Mouse (Mus musculus) heart, embryonic 16.5 days (tissue): ENCODE measurements around the gene Inhbb. TPM values are rescaled to one million over a fixed set of nuclear protein-coding genes. Genes with fewer than 3 reads are reported as not detected.

ENCODE experiments used
- ATAC-seq: fragments of 200-750 bp; cut with Nextera tagmentation; replicated peaks from 2 replicates; pipeline ENCODE4 v1.8.0; 2017; ENCODE audit warnings: moderate number of reproducible peaks; ENCODE audit not compliant: insufficient read depth, low FRiP score; ENCODE audit errors: extremely low read depth
- H3K27ac ChIP-seq: fragments of 300-500 bp; sonication (generic); 2 replicates; pipeline ENCODE4 v1.5.1; 2014; ENCODE audit warnings: mild to moderate bottlenecking, low read length, control low read depth, moderate library complexity
- H3K27me3 ChIP-seq: fragments of 300-500 bp; sonication (generic); 2 replicates; pipeline ENCODE4 v1.6.1; 2014; ENCODE audit warnings: low read length, mixed read lengths; ENCODE audit not compliant: control insufficient read depth, insufficient read depth
- H3K36me3 ChIP-seq: fragments of 300-500 bp; sonication (generic); 2 replicates; pipeline ENCODE4 v1.6.1; 2014; ENCODE audit not compliant: control insufficient read depth, insufficient read depth
- H3K4me1 ChIP-seq: fragments of 300-500 bp; sonication (generic); 2 replicates; pipeline ENCODE4 v1.6.1; 2014; ENCODE audit warnings: low read length, mixed read lengths; ENCODE audit not compliant: control insufficient read depth, insufficient read depth
- H3K4me2 ChIP-seq: fragments of 300-500 bp; sonication (generic); 2 replicates; pipeline ENCODE4 v1.6.1; 2014; ENCODE audit warnings: low read depth, mild to moderate bottlenecking, control low read depth, low read length
- H3K4me3 ChIP-seq: fragments of 300-500 bp; sonication (generic); 2 replicates; pipeline ENCODE4 v1.5.1; 2014; ENCODE audit warnings: mild to moderate bottlenecking, control low read depth, low read length
- H3K9ac ChIP-seq: fragments of 300-500 bp; sonication (generic); 2 replicates; pipeline ENCODE4 v1.6.1; 2014; ENCODE audit warnings: low read length, control low read depth
- H3K9me3 ChIP-seq: fragments of 300-500 bp; sonication (generic); replicated peaks from 2 replicates; pipeline ENCODE4 v1.6.1; 2016; ENCODE audit warnings: low read length; ENCODE audit not compliant: control insufficient read depth
- WGBS: fragments of 180-500 bp; shearing (Covaris S2); extraction: QIAGEN DNeasy Blood & Tissue Kit; methylation state at CpG from one replicate; pipeline ENCODE4 v1.1.7; 2014; 5-methylcytosine and 5-hydroxymethylcytosine counted together
- polyA plus RNA-seq: library from polyadenylated mRNA; unstranded; fragments of >200 nt; fragmentation: Nextera tagmentation; extraction: Ambion mirVana; gene quantifications from 2 replicates; pipeline ENCODE4 v1.2.1, GENCODE M21; 2015

Gene Inhbb
- polyA plus RNA-seq, 1 experiment from 2014 or later: 0.46 TPM

GRCm38 (mm10) chr1:119397839-119398238 lies 24.2 kb downstream of the Inhbb start:
- Histone ChIP-seq H3K4me3 (no peak overlapping the region), H3K27me3 (no peaks in the 10 kb centered on the region), H3K9ac (no peak overlapping the region), H3K4me2 (no peak overlapping the region), H3K4me1 (peaks cover 12% of the 10 kb centered on the region), H3K9me3 (no peaks in the 10 kb centered on the region), H3K36me3 (no peaks in the 10 kb centered on the region), H3K27ac (no peak overlapping the region)
- no peak for ATAC-seq
- 66% methylated on average over 7 of the region's 7 CpGs for WGBS

- Histone ChIP-seq H3K9ac (no peak overlapping the region), H3K4me3 (no peak overlapping the region), H3K27me3 (no peaks in the 10 kb centered on the region), H3K9me3 (no peaks in the 10 kb centered on the region), H3K4me1 (peaks cover 37% of the 10 kb centered on the region), H3K4me2 (no peak overlapping the region), H3K27ac (peak overlapping the region; percentile 58), H3K36me3 (no peaks in the 10 kb centered on the region)
- WGBS: 22% methylated on average over 3 of the region's 3 CpGs
- ATAC-seq: 0 out of 2 replicates have a peak, but pooled peaks have one; percentile 24
These were observed 30.7 kb downstream of the Inhbb start for GRCm38 (mm10) chr1:119391311-119391710.

GRCm38 (mm10) chr1:119390676-119391075 lies 31.4 kb downstream of the Inhbb start:
- Histone ChIP-seq H3K4me3 (no peak overlapping the region), H3K9ac (no peak overlapping the region), H3K4me1 (peaks cover 36% of the 10 kb centered on the region), H3K27me3 (no peaks in the 10 kb centered on the region), H3K9me3 (no peaks in the 10 kb centered on the region), H3K27ac (peak overlapping the region; percentile 58), H3K4me2 (no peak overlapping the region), H3K36me3 (no peaks in the 10 kb centered on the region)
- ATAC-seq: no peak
- 52% methylated on average over 4 of the region's 4 CpGs for WGBS

- Histone ChIP-seq H3K27me3 (no peaks in the 10 kb centered on the region), H3K27ac (no peak overlapping the region), H3K36me3 (no peaks in the 10 kb centered on the region), H3K4me1 (peaks cover 36% of the 10 kb centered on the region), H3K4me2 (no peak overlapping the region), H3K9ac (no peak overlapping the region), H3K4me3 (no peak overlapping the region), H3K9me3 (no peaks in the 10 kb centered on the region)
- ATAC-seq: peak; percentile 59; the same call in 1 of the 2 replicates
- WGBS: 46% methylated on average over 7 of the region's 7 CpGs
These were observed 32.1 kb downstream of the Inhbb start for GRCm38 (mm10) chr1:119389771-119390500.

- whole genome bisulfite sequencing: 12% methylated on average over 19 of the region's 19 CpGs
- Histone ChIP-seq H3K9ac (0 out of 2 replicates have a peak overlapping the region, but pooled peaks have one; percentile 36), H3K27me3 (no peaks in the 10 kb centered on the region), H3K4me3 (no peak overlapping the region), H3K9me3 (no peaks in the 10 kb centered on the region), H3K27ac (no peak overlapping the region), H3K4me2 (no peak overlapping the region), H3K36me3 (no peaks in the 10 kb centered on the region), H3K4me1 (peaks cover 36% of the 10 kb centered on the region)
- ATAC-seq: no peak
These were observed 33.2 kb downstream of the Inhbb start for GRCm38 (mm10) chr1:119388664-119389396.

- H3K27me3 ChIP-seq: no peaks in the 10 kb centered on the region
- H3K36me3 ChIP-seq: no peaks in the 10 kb centered on the region
- no peak overlapping the region for H3K4me2 ChIP-seq
- ATAC-seq: no peak
- peaks cover 26% of the 10 kb centered on the region for H3K4me1 ChIP-seq
- no peak overlapping the region for H3K27ac ChIP-seq
- WGBS: 40% methylated on average over 3 of the region's 3 CpGs
- H3K9me3 ChIP-seq: no peaks in the 10 kb centered on the region
- no peak overlapping the region for H3K4me3 ChIP-seq
- no peak overlapping the region for H3K9ac ChIP-seq
These were observed 35.7 kb downstream of the Inhbb start for GRCm38 (mm10) chr1:119386306-119386705.

GRCm38 (mm10) chr1:119383916-119384315 lies 38.1 kb downstream of the Inhbb start:
- H3K4me1 ChIP-seq: peaks cover 4% of the 10 kb centered on the region
- H3K4me3 ChIP-seq: no peak overlapping the region
- WGBS: 41% methylated on average over 10 of the region's 10 CpGs
- H3K36me3 ChIP-seq: no peaks in the 10 kb centered on the region
- H3K4me2 ChIP-seq: no peak overlapping the region
- no peaks in the 10 kb centered on the region for H3K9me3 ChIP-seq
- no peak overlapping the region for H3K27ac ChIP-seq
- H3K9ac ChIP-seq: no peak overlapping the region
- no peak for ATAC-seq
- H3K27me3 ChIP-seq: no peaks in the 10 kb centered on the region

GRCm38 (mm10) chr1:119380609-119381008 lies 41.4 kb downstream of the Inhbb start:
- Histone ChIP-seq H3K4me3 (no peak overlapping the region), H3K36me3 (no peaks in the 10 kb centered on the region), H3K9ac (no peak overlapping the region), H3K27me3 (no peaks in the 10 kb centered on the region), H3K9me3 (no peaks in the 10 kb centered on the region; the same call in 1 of the 2 replicates), H3K4me1 (no peaks in the 10 kb centered on the region), H3K27ac (no peak overlapping the region), H3K4me2 (no peak overlapping the region)
- 69% methylated on average over 4 of the region's 4 CpGs for WGBS
- ATAC-seq: no peak

GRCm38 (mm10) chr1:119375376-119375775 lies 46.7 kb downstream of the Inhbb start:
- no peak for ATAC-seq
- H3K27me3 ChIP-seq: no peaks in the 10 kb centered on the region
- 65% methylated on average over 5 of the region's 5 CpGs for WGBS
- H3K36me3 ChIP-seq: no peaks in the 10 kb centered on the region
- H3K9ac ChIP-seq: no peak overlapping the region
- no peaks in the 10 kb centered on the region for H3K4me1 ChIP-seq
- H3K27ac ChIP-seq: no peak overlapping the region
- no peak overlapping the region for H3K4me2 ChIP-seq
- no peaks in the 10 kb centered on the region; the same call in 1 of the 2 replicates for H3K9me3 ChIP-seq
- H3K4me3 ChIP-seq: no peak overlapping the region
